Mouse (Mus musculus): Measurements from ENCODE around the gene Coq8b.

DNA sequence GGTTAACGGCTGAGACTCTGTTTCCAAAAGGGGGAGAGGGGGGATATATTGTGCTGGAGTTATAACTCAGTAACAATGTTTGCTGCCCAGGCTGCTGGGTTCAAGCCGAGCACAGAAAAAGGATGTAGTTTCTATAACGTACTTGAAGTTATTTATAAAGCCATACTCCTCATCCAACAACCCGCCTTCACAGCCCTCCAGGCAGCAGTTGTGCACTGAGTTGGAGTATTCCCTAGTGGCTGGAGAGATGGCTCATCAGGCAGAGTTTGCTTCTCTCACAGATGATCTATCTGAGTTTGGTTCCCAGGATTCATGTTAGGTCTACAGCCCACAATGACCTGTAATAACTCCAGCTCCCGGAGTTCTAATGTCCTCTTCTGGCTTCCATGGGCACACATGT is 68.0 kb downstream of the Coq8b start:
- TF ChIP-seq CTCF (IDR thresholded peaks at IDR 0.05; ENCODE audit: control insufficient read depth, insufficient read depth, insufficient read length), result no peak
- no peak for TF ChIP-seq CEBPB (IDR thresholded peaks at IDR 0.05; ENCODE audit: low read depth)
- TF ChIP-seq MYOD1 (IDR thresholded peaks at IDR 0.05; ENCODE audit: control insufficient read depth, insufficient read length, low read depth), result no peak
- TF ChIP-seq USF1 (IDR thresholded peaks at IDR 0.05; ENCODE audit: low read depth), result no peak
- no peak for TF ChIP-seq MAX (IDR thresholded peaks at IDR 0.05)
- no peak for TF ChIP-seq FOSL1 (IDR thresholded peaks at IDR 0.05; ENCODE audit: insufficient read depth, low read length, poor library complexity, severe bottlenecking)
- no peak for TF ChIP-seq MYOG (IDR thresholded peaks at IDR 0.05; ENCODE audit: control insufficient read depth, extremely low read depth, insufficient read length)

Measured in C2C12 (cell line).